Comparison of ENCODE assay signal across 20 mouse cellular contexts in the genomic region with DNA sequence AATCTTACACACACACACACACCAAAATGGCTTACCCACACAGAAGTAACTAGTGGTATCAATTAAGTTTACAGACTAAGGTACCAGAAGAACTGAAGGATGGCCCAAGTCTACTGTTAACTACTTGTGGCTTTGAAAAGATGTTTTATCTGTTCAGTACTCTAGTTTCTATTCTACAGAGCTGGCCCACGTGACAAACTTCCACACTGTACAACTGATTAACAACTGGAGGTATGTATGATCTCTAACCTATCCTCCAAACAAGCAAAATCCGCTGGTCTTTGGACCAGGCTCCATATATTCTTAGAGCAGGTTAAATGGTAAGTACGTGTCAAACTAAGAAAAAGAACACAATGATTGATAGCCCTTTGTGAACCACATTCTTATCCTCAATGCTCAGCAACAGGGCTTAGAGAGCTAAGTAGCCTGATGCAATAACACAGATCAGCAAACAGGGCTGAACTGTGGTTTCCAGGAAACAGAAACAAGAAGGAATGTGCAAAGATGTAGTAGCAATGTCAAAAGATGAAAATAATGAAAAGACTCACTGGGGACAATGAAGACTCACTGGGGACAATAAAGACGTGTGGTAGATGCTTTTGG. TPM values are rescaled to one million over a fixed set of nuclear protein-coding genes. Genes with fewer than 3 reads are reported as not detected.
DNase-seq lines count a peak whose midpoint lies in the region; ATAC-seq and TF ChIP-seq lines count a peak whose summit lies in the region.
"Had no signal": no experiment of that assay in that cellular context is flagged by ENCODE, and none has a peak within 500 bp of the region (broad histone marks: within the 10 kb centered on the region; RNA-seq: fewer than 3 reads in every experiment).

No protein-coding gene starts in this region.

- intact Hi-C loops in heart, postnatal 25 days (cut with DNase I) = no loop called here

- peak; percentile 6 for DNase-seq in heart, embryonic 10.5 days (ENCODE audit: low spot score)
- DNase-seq in heart, postnatal 25 days (ENCODE audit: low spot score) = no peak
- DNase-seq in midbrain, embryonic 11.5 days (ENCODE audit: low spot score, missing footprints) = peak; percentile 93
- peak; percentile 53 for DNase-seq in brain, embryonic 14.5 days (ENCODE audit: low read depth)
- DNase-seq in midbrain, embryonic 14.5 days = peak; percentile 31
- DNase-seq in thymus, postnatal 36 days = no peak
- DNase-seq: adrenal gland, adult 8-10 months; cerebellum, adult 18-20 months; cerebellum, postnatal 36 days; heart, postnatal 36 days; lung, adult 2 months; right cerebral cortex, adult 18-20 months; thymus, adult 2 months had no signal

- 62% methylated on average over 4 of the region's 4 CpGs for WGBS in heart, embryonic 10.5 days
- 17% methylated on average over 4 of the region's 4 CpGs for WGBS in midbrain, embryonic 11.5 days
- 11% methylated on average over 4 of the region's 4 CpGs for WGBS in midbrain, embryonic 15.5 days
- 5% methylated on average over 4 of the region's 4 CpGs for WGBS in midbrain, embryonic 14.5 days

- H3K4me2 ChIP-seq in midbrain, embryonic 11.5 days = no peak overlapping the region
- no peak overlapping the region for H3K4me2 ChIP-seq in midbrain, embryonic 15.5 days
- no peak overlapping the region for H3K4me2 ChIP-seq in midbrain, embryonic 14.5 days (ENCODE audit: low read length)
- H3K4me2 ChIP-seq: embryonic facial prominence, embryonic 13.5 days; heart, embryonic 11.5 days had no signal

- H3K9me3 ChIP-seq in heart, embryonic 10.5 days = no peaks in the 10 kb centered on the region
- no peaks in the 10 kb centered on the region; the same call in 1 of the 2 replicates for H3K9me3 ChIP-seq in midbrain, embryonic 11.5 days (ENCODE audit: control insufficient read depth, low read length)
- H3K9me3 ChIP-seq in midbrain, embryonic 15.5 days = no peaks in the 10 kb centered on the region
- H3K9me3 ChIP-seq in midbrain, embryonic 14.5 days (ENCODE audit: control insufficient read depth, low read length) = no peaks in the 10 kb centered on the region
- H3K9me3 ChIP-seq: embryonic facial prominence, embryonic 13.5 days had no signal

- no peak for TF ChIP-seq POLR2A in brain, embryonic 14.5 days (IDR thresholded peaks at IDR 0.05; ENCODE audit: borderline replicate concordance, extremely low read depth, insufficient read depth, insufficient read length, poor library complexity, severe bottlenecking)

- TF ChIP-seq CTCF in brain, embryonic 14.5 days (IDR thresholded peaks at IDR 0.05; ENCODE audit: borderline replicate concordance, extremely low read depth, insufficient read depth, insufficient read length) = no peak

- ATAC-seq in midbrain, embryonic 11.5 days (ENCODE audit: low FRiP score) = peak; percentile 86
- ATAC-seq in midbrain, embryonic 15.5 days (replicated peaks) = no peak
- no peak for ATAC-seq in midbrain, embryonic 14.5 days (ENCODE audit: low FRiP score, low TSS enrichment)
- no peak for ATAC-seq in cerebellum, adult (ENCODE audit: insufficient number of reproducible peaks, low FRiP score, low TSS enrichment)
- ATAC-seq: intestine, embryonic 16.5 days had no signal

- H3K4me3 ChIP-seq in heart, embryonic 10.5 days = no peak overlapping the region
- no peak overlapping the region for H3K4me3 ChIP-seq in midbrain, embryonic 11.5 days (ENCODE audit: low read depth, low read length)
- H3K4me3 ChIP-seq in midbrain, embryonic 15.5 days = no peak overlapping the region
- H3K4me3 ChIP-seq in midbrain, embryonic 14.5 days (replicated peaks; ENCODE audit: low read depth, low read length) = no peak overlapping the region
- H3K4me3 ChIP-seq: embryonic facial prominence, embryonic 13.5 days; layer of hippocampus, adult 2 months had no signal

- no peaks in the 10 kb centered on the region for H3K4me1 ChIP-seq in heart, embryonic 10.5 days
- H3K4me1 ChIP-seq in midbrain, embryonic 11.5 days (ENCODE audit: control insufficient read depth, insufficient read depth, low read length) = peaks cover 7% of the 10 kb centered on the region
- H3K4me1 ChIP-seq in midbrain, embryonic 15.5 days = no peaks in the 10 kb centered on the region
- no peaks in the 10 kb centered on the region; the same call in 1 of the 2 replicates for H3K4me1 ChIP-seq in midbrain, embryonic 14.5 days (ENCODE audit: control insufficient read depth, insufficient read depth, low read length)

- H3K27ac ChIP-seq in heart, embryonic 10.5 days = no peak overlapping the region
- H3K27ac ChIP-seq in midbrain, embryonic 11.5 days (ENCODE audit: low read depth, low read length) = no peak overlapping the region
- H3K27ac ChIP-seq in midbrain, embryonic 15.5 days = no peak overlapping the region
- H3K27ac ChIP-seq in midbrain, embryonic 14.5 days (replicated peaks; ENCODE audit: low read depth, low read length) = no peak overlapping the region
- H3K27ac ChIP-seq: embryonic facial prominence, embryonic 13.5 days; layer of hippocampus, adult 2 months had no signal

- no peak overlapping the region for H3K9ac ChIP-seq in midbrain, embryonic 11.5 days (ENCODE audit: low read length)
- H3K9ac ChIP-seq in midbrain, embryonic 15.5 days = no peak overlapping the region
- no peak overlapping the region for H3K9ac ChIP-seq in midbrain, embryonic 14.5 days (replicated peaks; ENCODE audit: low read length)
- H3K9ac ChIP-seq: embryonic facial prominence, embryonic 13.5 days had no signal

- H3K36me3 ChIP-seq in heart, embryonic 10.5 days = no peaks in the 10 kb centered on the region
- H3K36me3 ChIP-seq in midbrain, embryonic 11.5 days (ENCODE audit: control insufficient read depth, insufficient read depth, low read length) = no peaks in the 10 kb centered on the region
- no peaks in the 10 kb centered on the region for H3K36me3 ChIP-seq in midbrain, embryonic 15.5 days (replicated peaks)
- no peaks in the 10 kb centered on the region for H3K36me3 ChIP-seq in midbrain, embryonic 14.5 days (ENCODE audit: control insufficient read depth, insufficient read depth, low read length)
- H3K36me3 ChIP-seq: embryonic facial prominence, embryonic 13.5 days had no signal

- no peaks in the 10 kb centered on the region for H3K27me3 ChIP-seq in heart, embryonic 10.5 days (ENCODE audit: insufficient read depth, poor library complexity, severe bottlenecking)
- peaks cover 3% of the 10 kb centered on the region; the same call in 1 of the 2 replicates for H3K27me3 ChIP-seq in midbrain, embryonic 11.5 days (ENCODE audit: control insufficient read depth, insufficient read depth, low read length)
- no peaks in the 10 kb centered on the region for H3K27me3 ChIP-seq in midbrain, embryonic 15.5 days (replicated peaks)
- H3K27me3 ChIP-seq in midbrain, embryonic 14.5 days (ENCODE audit: control insufficient read depth, insufficient read depth, low read length) = no peaks in the 10 kb centered on the region
- H3K27me3 ChIP-seq: embryonic facial prominence, embryonic 13.5 days had no signal

RNA-seq across cellular contexts. Expression of gene Fsip1, which starts 38.7 kb away (rescaled TPM):
- polyA plus RNA-seq in heart, embryonic 10.5 days (2016; fragmentation: Nextera tagmentation; extraction: Ambion mirVana) = 0.18 and 0.59 TPM in 2 replicates
- total RNA-seq in heart, postnatal 25 days (2021) = not detected
- 2.3 and 2.8 TPM in 2 replicates for polyA plus RNA-seq in midbrain, embryonic 11.5 days (2014; fragmentation: Nextera tagmentation; extraction: Ambion mirVana)
- 3.0 and 3.1 TPM in 2 replicates for polyA plus RNA-seq in midbrain, embryonic 15.5 days (2015; fragmentation: Nextera tagmentation; extraction: Ambion mirVana)
- polyA plus RNA-seq in brain, embryonic 14.5 days (2012; rRNA removed) = 2.3 and 2.7 TPM in 2 replicates
- polyA plus RNA-seq in midbrain, embryonic 14.5 days (2014; fragmentation: Nextera tagmentation; extraction: Ambion mirVana) = 3.2 and 3.5 TPM in 2 replicates
- total RNA-seq: gastrocnemius, postnatal 4 days; heart, postnatal 36 days had no signal
- polyA plus RNA-seq: thymus, adult 2 months had no signal

Comparison
In these comparisons a context has a peak if more than half of its experiments do, and no peak if none do; other contexts are left out.
1. DNase-seq: peak in heart, embryonic 10.5 days (single experiment), midbrain, embryonic 11.5 days (single experiment), brain, embryonic 14.5 days (single experiment) and midbrain, embryonic 14.5 days (single experiment); none in heart, postnatal 25 days (single experiment) and thymus, postnatal 36 days (0 of 2).